Mouse (Mus musculus): ENCODE results near the gene Enpp4. TPM values are rescaled to one million over a fixed set of nuclear protein-coding genes. Genes with fewer than 3 reads are reported as not detected.

Gene Enpp4
- total and polyA plus RNA-seq, 2 experiments from 2014 or later: 9.0 to 9.3 TPM

DNA sequence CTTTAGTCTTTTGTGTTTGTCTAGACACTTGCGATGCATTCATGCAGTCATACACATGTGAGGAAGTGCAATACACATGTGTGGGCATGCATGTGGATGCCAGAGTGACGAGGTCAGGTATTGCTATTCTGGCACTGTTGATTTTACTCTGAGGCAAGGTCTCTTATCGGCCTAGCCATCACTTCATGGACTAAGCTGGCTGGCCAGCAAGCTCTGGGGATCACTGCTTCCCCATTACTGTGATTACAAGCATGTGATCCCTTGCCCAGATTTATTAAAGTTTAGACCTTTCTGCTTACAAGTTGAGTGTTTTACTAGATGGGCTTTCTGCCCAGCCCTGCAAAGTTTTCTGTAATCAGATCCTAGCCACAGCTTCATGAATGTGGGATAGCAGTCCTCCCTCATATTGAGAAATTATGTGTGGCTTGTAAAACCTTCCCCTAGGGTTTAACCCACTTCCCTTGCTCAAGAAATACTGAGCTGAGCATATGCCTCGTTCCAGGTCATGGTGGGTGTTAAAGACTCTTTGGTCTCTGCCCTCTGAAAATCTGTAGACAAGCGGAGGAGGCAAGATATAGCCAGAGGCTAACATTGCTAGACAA, 44.2 kb downstream of the Enpp4 start:
- H3K9me3 ChIP-seq (replicated peaks; ENCODE audit: control insufficient read depth, low read length): no peaks in the 10 kb centered on the region
- DNase-seq (ENCODE audit: low spot score) (no peak), ATAC-seq (ENCODE audit: insufficient read depth, low read depth) (no peak)
- H3K27me3 ChIP-seq (ENCODE audit: control insufficient read depth, insufficient read depth, low read length): no peaks in the 10 kb centered on the region
- H3K4me2 ChIP-seq (ENCODE audit: low read depth, low read length): no peak overlapping the region
- no peak overlapping the region for H3K9ac ChIP-seq (replicated peaks; ENCODE audit: low read depth, low read length)
- 78% methylated on average over 5 of the region's 5 CpGs for WGBS
- H3K4me1 ChIP-seq (ENCODE audit: control insufficient read depth, insufficient read depth): no peaks in the 10 kb centered on the region
- H3K36me3 ChIP-seq (replicated peaks; ENCODE audit: control insufficient read depth, insufficient read depth, low read length): no peaks in the 10 kb centered on the region
- H3K27ac ChIP-seq (ENCODE audit: low read depth): no peak overlapping the region
- H3K4me3 ChIP-seq (ENCODE audit: low read depth, low read length): no peak overlapping the region
- TF ChIP-seq CTCF (IDR thresholded peaks at IDR 0.05; ENCODE audit: low read depth): no peak
- no peak for TF ChIP-seq EP300 (IDR thresholded peaks at IDR 0.05; ENCODE audit: low read depth)

GRCm38 (mm10) chr17:44060781-44061180, 44.8 kb downstream of the Enpp4 start:
- Histone ChIP-seq H3K36me3 (replicated peaks; ENCODE audit: control insufficient read depth, insufficient read depth, low read length) (no peaks in the 10 kb centered on the region), H3K4me2 (ENCODE audit: low read depth, low read length) (no peak overlapping the region), H3K27ac (ENCODE audit: low read depth) (no peak overlapping the region), H3K4me3 (ENCODE audit: low read depth, low read length) (no peak overlapping the region), H3K9me3 (replicated peaks; ENCODE audit: control insufficient read depth, low read length) (no peaks in the 10 kb centered on the region), H3K4me1 (ENCODE audit: control insufficient read depth, insufficient read depth) (no peaks in the 10 kb centered on the region), H3K27me3 (ENCODE audit: control insufficient read depth, insufficient read depth, low read length) (no peaks in the 10 kb centered on the region), H3K9ac (replicated peaks; ENCODE audit: low read depth, low read length) (no peak overlapping the region)
- no peak for TF ChIP-seq EP300 (IDR thresholded peaks at IDR 0.05; ENCODE audit: low read depth)
- no peak for TF ChIP-seq CTCF (IDR thresholded peaks at IDR 0.05; ENCODE audit: low read depth)
- ATAC-seq (ENCODE audit: insufficient read depth, low read depth): no peak
- WGBS: 90% methylated on average over 1 of the region's 1 CpGs
- DNase-seq (ENCODE audit: low spot score): no peak

DNA sequence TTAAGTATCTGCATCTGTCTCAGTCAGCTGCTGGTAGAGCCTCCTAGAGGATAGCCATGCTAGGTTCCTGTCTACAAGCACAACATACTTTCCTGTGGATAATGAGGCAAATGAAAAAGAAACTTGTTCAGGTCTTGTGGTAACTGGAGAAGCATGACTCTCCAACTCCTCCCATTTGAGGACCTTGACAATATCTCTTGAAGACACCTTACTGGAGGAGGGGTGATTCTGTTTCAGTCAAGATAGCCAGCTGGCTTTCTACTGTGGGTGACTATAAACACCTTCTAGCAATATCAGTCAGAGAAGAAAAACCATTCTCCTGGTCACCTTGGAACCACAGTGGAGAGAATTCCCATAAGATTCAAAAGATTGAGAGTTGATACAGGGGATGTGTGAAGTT, 47.5 kb downstream of the Enpp4 start:
- Histone ChIP-seq H3K27ac (ENCODE audit: low read depth) (no peak overlapping the region), H3K27me3 (ENCODE audit: control insufficient read depth, insufficient read depth, low read length) (no peaks in the 10 kb centered on the region), H3K4me3 (ENCODE audit: low read depth, low read length) (no peak overlapping the region), H3K9ac (replicated peaks; ENCODE audit: low read depth, low read length) (no peak overlapping the region), H3K9me3 (replicated peaks; ENCODE audit: control insufficient read depth, low read length) (no peaks in the 10 kb centered on the region), H3K4me2 (ENCODE audit: low read depth, low read length) (no peak overlapping the region), H3K36me3 (replicated peaks; ENCODE audit: control insufficient read depth, insufficient read depth, low read length) (no peaks in the 10 kb centered on the region), H3K4me1 (ENCODE audit: control insufficient read depth, insufficient read depth) (no peaks in the 10 kb centered on the region)
- TF ChIP-seq CTCF (IDR thresholded peaks at IDR 0.05; ENCODE audit: low read depth): no peak
- no peak for TF ChIP-seq EP300 (IDR thresholded peaks at IDR 0.05; ENCODE audit: low read depth)
- no peak for ATAC-seq (ENCODE audit: insufficient read depth, low read depth)
- DNase-seq (ENCODE audit: low spot score): no peak

DNA sequence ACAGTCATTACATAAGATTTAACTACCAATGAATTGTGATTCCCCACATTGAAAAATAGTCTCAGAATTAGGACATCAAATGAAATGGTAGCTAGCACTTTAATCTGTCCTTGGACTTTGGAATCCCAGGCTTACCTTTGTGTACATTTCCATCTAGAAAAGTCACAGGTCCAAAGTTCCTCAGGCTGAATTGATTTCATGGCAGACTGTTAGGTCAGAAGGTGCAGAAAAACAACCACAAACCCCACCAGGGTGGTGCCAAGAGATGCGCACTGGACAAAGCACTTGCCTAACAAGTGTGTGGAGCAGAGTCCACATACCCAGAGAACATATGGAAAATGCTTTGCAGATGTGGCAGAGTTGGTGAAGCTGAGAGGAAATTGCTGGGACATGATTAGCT, 48.5 kb downstream of the Enpp4 start:
- 85% methylated on average over 1 of the region's 1 CpGs for WGBS
- H3K4me3 ChIP-seq (ENCODE audit: low read depth, low read length): no peak overlapping the region
- ATAC-seq (ENCODE audit: insufficient read depth, low read depth) (no peak), DNase-seq (ENCODE audit: low spot score) (no peak)
- no peak overlapping the region for H3K27ac ChIP-seq (ENCODE audit: low read depth)
- no peak for TF ChIP-seq CTCF (IDR thresholded peaks at IDR 0.05; ENCODE audit: low read depth)
- TF ChIP-seq EP300 (IDR thresholded peaks at IDR 0.05; ENCODE audit: low read depth): no peak
- no peaks in the 10 kb centered on the region for H3K36me3 ChIP-seq (replicated peaks; ENCODE audit: control insufficient read depth, insufficient read depth, low read length)
- H3K4me1 ChIP-seq (ENCODE audit: control insufficient read depth, insufficient read depth): no peaks in the 10 kb centered on the region
- no peaks in the 10 kb centered on the region for H3K9me3 ChIP-seq (replicated peaks; ENCODE audit: control insufficient read depth, low read length)
- H3K9ac ChIP-seq (replicated peaks; ENCODE audit: low read depth, low read length): no peak overlapping the region
- H3K4me2 ChIP-seq (ENCODE audit: low read depth, low read length): no peak overlapping the region
- H3K27me3 ChIP-seq (ENCODE audit: control insufficient read depth, insufficient read depth, low read length): no peaks in the 10 kb centered on the region

DNA sequence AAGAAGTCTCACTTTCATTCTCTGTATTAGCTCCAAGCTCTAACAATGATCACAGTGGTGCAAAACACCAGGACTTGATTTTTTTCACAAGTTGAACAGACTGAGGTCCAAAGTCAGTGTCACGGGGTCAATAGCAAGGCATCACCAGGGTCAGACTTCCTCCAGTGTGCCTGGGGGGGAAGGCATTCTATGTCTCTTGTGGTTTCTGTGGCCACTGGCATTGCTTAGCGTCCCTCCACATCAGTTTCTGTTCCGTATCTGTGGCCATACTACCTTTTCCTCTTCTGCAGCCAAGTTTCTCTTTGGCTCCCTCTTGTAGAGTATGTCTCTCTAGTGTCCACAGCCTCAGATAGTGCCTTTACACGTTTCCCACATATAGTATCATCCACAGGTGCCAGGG, 52.2 kb downstream of the Enpp4 start:
- no peaks in the 10 kb centered on the region for H3K36me3 ChIP-seq (replicated peaks; ENCODE audit: control insufficient read depth, insufficient read depth, low read length)
- WGBS: 74% methylated on average over 4 of the region's 4 CpGs
- no peaks in the 10 kb centered on the region for H3K27me3 ChIP-seq (ENCODE audit: control insufficient read depth, insufficient read depth, low read length)
- TF ChIP-seq EP300 (IDR thresholded peaks at IDR 0.05; ENCODE audit: low read depth): no peak
- no peak for TF ChIP-seq CTCF (IDR thresholded peaks at IDR 0.05; ENCODE audit: low read depth)
- ATAC-seq (ENCODE audit: insufficient read depth, low read depth): no peak
- H3K9me3 ChIP-seq (replicated peaks; ENCODE audit: control insufficient read depth, low read length): no peaks in the 10 kb centered on the region
- H3K4me1 ChIP-seq (ENCODE audit: control insufficient read depth, insufficient read depth): no peaks in the 10 kb centered on the region
- H3K4me2 ChIP-seq (ENCODE audit: low read depth, low read length): no peak overlapping the region
- no peak overlapping the region for H3K9ac ChIP-seq (replicated peaks; ENCODE audit: low read depth, low read length)
- H3K27ac ChIP-seq (ENCODE audit: low read depth): no peak overlapping the region
- no peak overlapping the region for H3K4me3 ChIP-seq (ENCODE audit: low read depth, low read length)
- DNase-seq (ENCODE audit: low spot score): no peak

Other genes with a start within 250 kb of the Enpp4 start
- gene Enpp5, start 27.0 kb downstream of the Enpp4 start, total RNA-seq (2014; rRNA removed; ENCODE audit: low replicate concordance): 7.3 and 13.4 TPM in 2 replicates
- 11.3 and 11.9 TPM in 2 replicates for gene Enpp5, start 27.0 kb downstream of the Enpp4 start, polyA plus RNA-seq (2015; fragmentation: Nextera tagmentation; extraction: Ambion mirVana)
- 37.0 and 55.8 TPM in 2 replicates for gene Clic5, start 82.8 kb upstream of the Enpp4 start, total RNA-seq (2014; rRNA removed; ENCODE audit: low replicate concordance)
- 15.5 and 17.8 TPM in 2 replicates for gene Clic5, start 82.8 kb upstream of the Enpp4 start, polyA plus RNA-seq (2015; fragmentation: Nextera tagmentation; extraction: Ambion mirVana)